15 mouse cellular contexts compared by ENCODE assay signal in genomic region chr2:10130341-10130990, GRCm38 (mm10). TPM values are rescaled to one million over a fixed set of nuclear protein-coding genes. Genes with fewer than 3 reads are reported as not detected.
DNase-seq lines count a peak whose midpoint lies in the region; ATAC-seq and TF ChIP-seq lines count a peak whose summit lies in the region.
"Had no signal": no experiment of that assay in that cellular context is flagged by ENCODE, and none has a peak within 500 bp of the region (broad histone marks: within the 10 kb centered on the region; RNA-seq: fewer than 3 reads in every experiment).

No protein-coding gene starts in this region.

- no peaks in the 10 kb centered on the region for H3K27me3 ChIP-seq in heart, embryonic 12.5 days (replicated peaks)
- no peaks in the 10 kb centered on the region for H3K27me3 ChIP-seq in liver, adult 2 months (ENCODE audit: control insufficient read depth, insufficient read depth, low read length)
- no peaks in the 10 kb centered on the region for H3K27me3 ChIP-seq in stomach, embryonic 15.5 days (replicated peaks)
- H3K27me3 ChIP-seq: embryonic facial prominence, embryonic 12.5 days; Patski had no signal

- no peak overlapping the region for H3K27ac ChIP-seq in heart, embryonic 12.5 days (ENCODE audit: poor library complexity, severe bottlenecking)
- H3K27ac ChIP-seq in liver, adult 2 months (replicated peaks; ENCODE audit: insufficient read depth, low read depth, low read length): peak overlapping the region; percentile 92
- H3K27ac ChIP-seq in stomach, embryonic 15.5 days: 0 out of 2 replicates have a peak overlapping the region, but pooled peaks have one; percentile 32
- H3K27ac ChIP-seq: embryonic facial prominence, embryonic 12.5 days; hindbrain, embryonic 10.5 days had no signal

- TF ChIP-seq POLR2A in liver, adult 2 months (IDR thresholded peaks at IDR 0.05; ENCODE audit: extremely low read depth, insufficient read depth, low read length): no peak

- H3K9ac ChIP-seq in heart, embryonic 12.5 days: no peak overlapping the region
- H3K9ac ChIP-seq in liver, adult 2 months (ENCODE audit: low read depth, low read length): peak overlapping the region; percentile 62
- H3K9ac ChIP-seq in stomach, embryonic 15.5 days: no peak overlapping the region
- H3K9ac ChIP-seq: embryonic facial prominence, embryonic 12.5 days had no signal

- 0 out of 2 replicates have a peak, but pooled peaks cover 3% of the 10 kb centered on the region for H3K79me2 ChIP-seq in liver, adult 2 months (ENCODE audit: control insufficient read depth, insufficient read depth, low read length)

- 68% methylated on average over 8 of the region's 8 CpGs for WGBS in heart, embryonic 12.5 days
- 12% methylated on average over 8 of the region's 8 CpGs for WGBS in liver, adult 2 months
- 47% methylated on average over 8 of the region's 8 CpGs for WGBS in stomach, embryonic 15.5 days

- peak; percentile 88 for DNase-seq in heart, adult 11 months
- peak; percentile 58 for DNase-seq in right cerebral cortex, adult 18-20 months
- no peak for DNase-seq in right cerebral cortex, postnatal 14 days
- DNase-seq in liver, adult 2 months (ENCODE audit: extremely low read depth, low read depth, low spot score): peak; percentile 97
- no peak for DNase-seq in embryo, embryonic 11 days
- DNase-seq in ovary, postnatal 10 days (ENCODE audit: low spot score): no peak
- DNase-seq: cerebellum, adult 8-10 months had no signal

- H3K9me3 ChIP-seq in heart, embryonic 12.5 days (replicated peaks): no peaks in the 10 kb centered on the region
- no peaks in the 10 kb centered on the region for H3K9me3 ChIP-seq in stomach, embryonic 15.5 days
- H3K9me3 ChIP-seq: embryonic facial prominence, embryonic 12.5 days; hindbrain, embryonic 10.5 days had no signal

- ATAC-seq in heart, embryonic 12.5 days (ENCODE audit: insufficient number of reproducible peaks, low FRiP score): no peak
- ATAC-seq in stomach, embryonic 15.5 days (ENCODE audit: insufficient read depth, low FRiP score, low read depth): no peak; the same call in 1 of the 2 replicates
- ATAC-seq: intestine, postnatal 0 days; Patski had no signal

- H3K36me3 ChIP-seq in heart, embryonic 12.5 days: no peaks in the 10 kb centered on the region
- peaks cover 9% of the 10 kb centered on the region for H3K36me3 ChIP-seq in liver, adult 2 months (ENCODE audit: control insufficient read depth, insufficient read depth, low read length)
- no peaks in the 10 kb centered on the region for H3K36me3 ChIP-seq in stomach, embryonic 15.5 days
- H3K36me3 ChIP-seq: embryonic facial prominence, embryonic 12.5 days; hindbrain, embryonic 10.5 days had no signal

- no peak overlapping the region for H3K4me3 ChIP-seq in heart, embryonic 12.5 days
- H3K4me3 ChIP-seq in liver, adult 2 months (ENCODE audit: insufficient read depth, low read depth, low read length): peak overlapping the region; percentile 59
- no peak overlapping the region for H3K4me3 ChIP-seq in stomach, embryonic 15.5 days (replicated peaks)
- H3K4me3 ChIP-seq: embryonic facial prominence, embryonic 12.5 days; hindbrain, embryonic 10.5 days had no signal

- no peaks in the 10 kb centered on the region for H3K4me1 ChIP-seq in heart, embryonic 12.5 days (replicated peaks)
- H3K4me1 ChIP-seq in liver, adult 2 months (ENCODE audit: control insufficient read depth, insufficient read depth, low read length): peaks cover 27% of the 10 kb centered on the region
- H3K4me1 ChIP-seq in stomach, embryonic 15.5 days: no peaks in the 10 kb centered on the region
- H3K4me1 ChIP-seq: embryonic facial prominence, embryonic 12.5 days; hindbrain, embryonic 10.5 days had no signal

- no peak overlapping the region for H3K4me2 ChIP-seq in heart, embryonic 12.5 days
- no peak overlapping the region for H3K4me2 ChIP-seq in stomach, embryonic 15.5 days
- H3K4me2 ChIP-seq: embryonic facial prominence, embryonic 12.5 days; heart, embryonic 11.5 days had no signal

- no peak for TF ChIP-seq CTCF in liver, adult 2 months (IDR thresholded peaks at IDR 0.05; ENCODE audit: low read depth, low read length)

RNA-seq across cellular contexts. Expression of gene Itih2, which starts 0.7 kb away (rescaled TPM):
- 0.53 and 4.5 TPM in 2 replicates for polyA plus RNA-seq in heart, embryonic 12.5 days (2016; fragmentation: Nextera tagmentation; extraction: Ambion mirVana)
- total RNA-seq in liver, adult 2 months (2014; rRNA removed): 677 and 1,125 TPM in 2 replicates
- polyA plus RNA-seq in liver, adult 2 months (2012; rRNA removed): 409 and 422 TPM in 2 replicates
- polyA plus RNA-seq in stomach, embryonic 15.5 days (2015; fragmentation: Nextera tagmentation; extraction: Ambion mirVana): 12.7 and 22.9 TPM in 2 replicates
- total RNA-seq: megakaryocyte-erythroid progenitor cell, adult 5-6 weeks had no signal

RNA-seq across cellular contexts. Expression of gene Itih5, which starts 22.9 kb away (rescaled TPM):
- polyA plus RNA-seq in heart, embryonic 12.5 days (2016; fragmentation: Nextera tagmentation; extraction: Ambion mirVana): 3.3 and 3.6 TPM in 2 replicates
- 7.4 and 7.8 TPM in 2 replicates for total RNA-seq in liver, adult 2 months (2014; rRNA removed)
- polyA plus RNA-seq in liver, adult 2 months (2012; rRNA removed): 1.9 and 4.6 TPM in 2 replicates
- polyA plus RNA-seq in stomach, embryonic 15.5 days (2015; fragmentation: Nextera tagmentation; extraction: Ambion mirVana): 17.1 and 19.4 TPM in 2 replicates
- polyA plus RNA-seq: Patski had no signal

RNA-seq across cellular contexts. Expression of gene Kin, which starts 50.1 kb away (rescaled TPM):
- polyA plus RNA-seq in heart, embryonic 12.5 days (2016; fragmentation: Nextera tagmentation; extraction: Ambion mirVana): 19.1 and 23.2 TPM in 2 replicates
- 5.2 and 7.7 TPM in 2 replicates for total RNA-seq in liver, adult 2 months (2014; rRNA removed)
- 1.3 and 1.9 TPM in 2 replicates for polyA plus RNA-seq in liver, adult 2 months (2012; rRNA removed)
- 29.4 and 31.1 TPM in 2 replicates for polyA plus RNA-seq in stomach, embryonic 15.5 days (2015; fragmentation: Nextera tagmentation; extraction: Ambion mirVana)

RNA-seq across cellular contexts. Expression of gene Atp5c1, which starts 50.2 kb away (rescaled TPM):
- polyA plus RNA-seq in heart, embryonic 12.5 days (2016; fragmentation: Nextera tagmentation; extraction: Ambion mirVana): 1,074 and 1,086 TPM in 2 replicates
- 559 and 593 TPM in 2 replicates for total RNA-seq in liver, adult 2 months (2014; rRNA removed)
- 314 and 324 TPM in 2 replicates for polyA plus RNA-seq in liver, adult 2 months (2012; rRNA removed)
- polyA plus RNA-seq in stomach, embryonic 15.5 days (2015; fragmentation: Nextera tagmentation; extraction: Ambion mirVana): 585 and 656 TPM in 2 replicates

Comparison
In these comparisons a context has a peak if more than half of its experiments do, and no peak if none do; other contexts are left out.
1. DNase-seq: peak in heart, adult 11 months (single experiment), right cerebral cortex, adult 18-20 months (single experiment) and liver, adult 2 months (single experiment); none in right cerebral cortex, postnatal 14 days (single experiment), embryo, embryonic 11 days (single experiment) and ovary, postnatal 10 days (single experiment).
2. RNA of gene Itih2, which starts 0.7 kb away (polyA plus RNA-seq): 409 to 422 TPM in liver, adult 2 months; 12.7 to 22.9 TPM in stomach, embryonic 15.5 days and 0.53 to 4.5 TPM in heart, embryonic 12.5 days; every median in the first group is over 10 times any median in the second.